Mouse (Mus musculus) forebrain, embryonic 15.5 days (tissue): ENCODE measurements around the gene Fbxl13. TPM values are rescaled to one million over a fixed set of nuclear protein-coding genes. Genes with fewer than 3 reads are reported as not detected.
A peak's percentile ranks its signal among the peaks of the same experiment; 100 is the strongest.
"Not testable (repeated sequence)": the region's sequence is repeated elsewhere in the genome, so short reads cannot be mapped to it uniquely, and the experiment has no call there.

Source experiments
- ATAC-seq: fragments of 200-750 bp; cut with Nextera tagmentation; replicated peaks from 2 replicates; pipeline ENCODE4 v1.8.0; 2017; ENCODE audit warnings: mild to moderate bottlenecking, moderate TSS enrichment, moderate library complexity
- H3K27ac ChIP-seq: fragments of 300-500 bp; sonication (generic); replicated peaks from 2 replicates; pipeline ENCODE4 v1.5.1; 2015; ENCODE audit warnings: mild to moderate bottlenecking, inconsistent platforms
- H3K27me3 ChIP-seq: fragments of 300-500 bp; sonication (generic); 2 replicates; pipeline ENCODE4 v1.6.1; 2015; ENCODE audit warnings: inconsistent platforms
- H3K36me3 ChIP-seq: fragments of 300-500 bp; sonication (generic); 2 replicates; pipeline ENCODE4 v1.6.1; 2015; ENCODE audit warnings: mild to moderate bottlenecking, inconsistent platforms
- H3K4me1 ChIP-seq: fragments of 300-500 bp; sonication (generic); 2 replicates; pipeline ENCODE4 v1.6.1; 2015; ENCODE audit warnings: inconsistent platforms
- H3K4me2 ChIP-seq: fragments of 300-500 bp; sonication (generic); replicated peaks from 2 replicates; pipeline ENCODE4 v1.6.1; 2015; ENCODE audit warnings: mild to moderate bottlenecking, inconsistent platforms
- H3K4me3 ChIP-seq: fragments of 300-500 bp; sonication (generic); 2 replicates; pipeline ENCODE4 v1.5.1; 2015; ENCODE audit warnings: mild to moderate bottlenecking, inconsistent platforms
- H3K9ac ChIP-seq: fragments of 300-500 bp; sonication (generic); replicated peaks from 2 replicates; pipeline ENCODE4 v1.6.1; 2015; ENCODE audit warnings: mild to moderate bottlenecking, inconsistent platforms
- H3K9me3 ChIP-seq: fragments of 300-500 bp; sonication (generic); 2 replicates; pipeline ENCODE4 v1.6.1; 2016; ENCODE audit warnings: inconsistent platforms
- WGBS: fragments of 180-500 bp; shearing (Covaris S2); methylation state at CpG from one replicate; pipeline ENCODE4 v1.1.7; 2015; ENCODE audit warnings: mixed read lengths; 5-methylcytosine and 5-hydroxymethylcytosine counted together
- polyA plus RNA-seq: library from polyadenylated mRNA; unstranded; fragments of >200 nt; fragmentation: Nextera tagmentation; extraction: Ambion mirVana; gene quantifications from 2 replicates; pipeline ENCODE4 v1.2.1, GENCODE M21; 2015

Gene Fbxl13
- polyA plus RNA-seq, 1 experiment from 2014 or later = 0.34 TPM

GRCm38 (mm10) chr5:21650736-21651135 lies 5.3 kb upstream of the Fbxl13 start:
- peaks cover 18% of the 10 kb centered on the region for H3K4me1 ChIP-seq
- H3K27me3 ChIP-seq = no peaks in the 10 kb centered on the region
- H3K9ac ChIP-seq = no peak overlapping the region
- no peaks in the 10 kb centered on the region for H3K9me3 ChIP-seq
- H3K27ac ChIP-seq = no peak overlapping the region
- 83% methylated on average over 2 of the region's 2 CpGs for WGBS
- no peak for ATAC-seq
- no peak overlapping the region for H3K4me3 ChIP-seq
- H3K36me3 ChIP-seq = peaks cover 61% of the 10 kb centered on the region
- no peak overlapping the region for H3K4me2 ChIP-seq

- Histone ChIP-seq H3K4me2 (peak overlapping the region; percentile 71), H3K9ac (peak overlapping the region; percentile 99), H3K9me3 (no peaks in the 10 kb centered on the region), H3K36me3 (peaks cover 30% of the 10 kb centered on the region), H3K4me1 (peaks cover 23% of the 10 kb centered on the region), H3K27me3 (no peaks in the 10 kb centered on the region), H3K27ac (peak overlapping the region; percentile 96), H3K4me3 (peak overlapping the region; percentile 98)
- no peak for ATAC-seq
- under 1% methylated on average over 25 of the region's 25 CpGs for WGBS
These were observed 678 bp upstream of the Fbxl13 start for GRCm38 (mm10) chr5:21646133-21646491.

- 11% methylated on average over 14 of the region's 14 CpGs for WGBS
- peak overlapping the region; percentile 96 for H3K27ac ChIP-seq
- no peak for ATAC-seq
These were observed 469 bp downstream of the Fbxl13 start for GRCm38 (mm10) chr5:21644891-21645438.

GRCm38 (mm10) chr5:21643606-21644005 lies 1.8 kb downstream of the Fbxl13 start:
- Histone ChIP-seq H3K27ac (no peak overlapping the region), H3K9ac (no peak overlapping the region), H3K9me3 (no peaks in the 10 kb centered on the region), H3K4me3 (no peak overlapping the region), H3K27me3 (no peaks in the 10 kb centered on the region), H3K36me3 (peaks cover 5% of the 10 kb centered on the region), H3K4me2 (no peak overlapping the region), H3K4me1 (peaks cover 23% of the 10 kb centered on the region)
- ATAC-seq = no peak
- WGBS = 27% methylated on average over 1 of the region's 1 CpGs

More at GRCm38 (mm10) chr5:21644891-21645438, 469 bp downstream of the Fbxl13 start:
- Histone ChIP-seq H3K9me3 (no peaks in the 10 kb centered on the region), H3K36me3 (peaks cover 19% of the 10 kb centered on the region), H3K4me1 (peaks cover 23% of the 10 kb centered on the region), H3K4me3 (peak overlapping the region; percentile 98), H3K9ac (peak overlapping the region; percentile 35), H3K27me3 (no peaks in the 10 kb centered on the region), H3K4me2 (peak overlapping the region; percentile 71)

GRCm38 (mm10) chr5:21640961-21641360 lies 4.5 kb downstream of the Fbxl13 start:
- no peak for ATAC-seq
- WGBS = 0% methylated on average over 1 of the region's 1 CpGs
- Histone ChIP-seq H3K27me3 (no peaks in the 10 kb centered on the region), H3K36me3 (no peaks in the 10 kb centered on the region), H3K27ac (no peak overlapping the region), H3K9ac (no peak overlapping the region), H3K4me1 (peaks cover 5% of the 10 kb centered on the region), H3K4me2 (no peak overlapping the region), H3K4me3 (no peak overlapping the region), H3K9me3 (no peaks in the 10 kb centered on the region)

GRCm38 (mm10) chr5:21625916-21626315 lies 19.5 kb downstream of the Fbxl13 start:
- Histone ChIP-seq H3K27me3 (no peaks in the 10 kb centered on the region), H3K4me3 (no peak overlapping the region), H3K4me1 (no peaks in the 10 kb centered on the region), H3K4me2 (no peak overlapping the region), H3K9me3 (no peaks in the 10 kb centered on the region), H3K36me3 (no peaks in the 10 kb centered on the region), H3K27ac (no peak overlapping the region), H3K9ac (no peak overlapping the region)
- no peak for ATAC-seq

GRCm38 (mm10) chr5:21616450-21617009 lies 28.9 kb downstream of the Fbxl13 start:
- H3K9ac ChIP-seq = no peak overlapping the region
- no peak for ATAC-seq
- H3K27ac ChIP-seq = no peak overlapping the region
- no peak overlapping the region for H3K4me3 ChIP-seq
- H3K36me3 ChIP-seq = no peaks in the 10 kb centered on the region
- no peaks in the 10 kb centered on the region for H3K9me3 ChIP-seq
- H3K4me1 ChIP-seq = no peaks in the 10 kb centered on the region
- H3K4me2 ChIP-seq = no peak overlapping the region
- no peaks in the 10 kb centered on the region for H3K27me3 ChIP-seq
- 78% methylated on average over 3 of the region's 3 CpGs for WGBS

- not testable (repeated sequence) for H3K36me3 ChIP-seq, H3K27ac ChIP-seq, H3K4me3 ChIP-seq, H3K9ac ChIP-seq, H3K27me3 ChIP-seq, H3K4me2 ChIP-seq, ATAC-seq, H3K4me1 ChIP-seq, H3K9me3 ChIP-seq
- 98% methylated on average over 11 of the region's 11 CpGs for WGBS
These were observed 31.1 kb downstream of the Fbxl13 start for GRCm38 (mm10) chr5:21614299-21614698.

GRCm38 (mm10) chr5:21610996-21611395 lies 34.4 kb downstream of the Fbxl13 start:
- H3K36me3 ChIP-seq = no peaks in the 10 kb centered on the region
- no peak overlapping the region for H3K9ac ChIP-seq
- H3K4me1 ChIP-seq = peaks cover 4% of the 10 kb centered on the region; the same call in 1 of the 2 replicates
- no peak overlapping the region for H3K27ac ChIP-seq
- no peak overlapping the region for H3K4me3 ChIP-seq
- H3K9me3 ChIP-seq = no peaks in the 10 kb centered on the region
- WGBS = 79% methylated on average over 3 of the region's 3 CpGs
- ATAC-seq = no peak
- H3K27me3 ChIP-seq = no peaks in the 10 kb centered on the region
- no peak overlapping the region for H3K4me2 ChIP-seq

GRCm38 (mm10) chr5:21608311-21609304 lies 36.8 kb downstream of the Fbxl13 start:
- no peak overlapping the region for H3K9ac ChIP-seq
- no peak overlapping the region for H3K4me2 ChIP-seq
- H3K4me3 ChIP-seq = no peak overlapping the region
- H3K36me3 ChIP-seq = no peaks in the 10 kb centered on the region
- peaks cover 4% of the 10 kb centered on the region; the same call in 1 of the 2 replicates for H3K4me1 ChIP-seq
- ATAC-seq = peak; percentile 88
- 63% methylated on average over 12 of the region's 12 CpGs for WGBS
- no peaks in the 10 kb centered on the region for H3K9me3 ChIP-seq
- H3K27ac ChIP-seq = peak overlapping the region; percentile 85
- H3K27me3 ChIP-seq = no peaks in the 10 kb centered on the region

GRCm38 (mm10) chr5:21605936-21606335 lies 39.5 kb downstream of the Fbxl13 start:
- no peak overlapping the region for H3K4me2 ChIP-seq
- ATAC-seq = no peak
- WGBS = 80% methylated on average over 6 of the region's 6 CpGs
- H3K4me1 ChIP-seq = peaks cover 4% of the 10 kb centered on the region; the same call in 1 of the 2 replicates
- H3K27me3 ChIP-seq = no peaks in the 10 kb centered on the region
- no peaks in the 10 kb centered on the region for H3K36me3 ChIP-seq
- no peak overlapping the region for H3K9ac ChIP-seq
- H3K9me3 ChIP-seq = no peaks in the 10 kb centered on the region
- H3K4me3 ChIP-seq = no peak overlapping the region
- H3K27ac ChIP-seq = no peak overlapping the region

GRCm38 (mm10) chr5:21599961-21600360 lies 45.5 kb downstream of the Fbxl13 start:
- Histone ChIP-seq H3K36me3 (no peaks in the 10 kb centered on the region), H3K9me3 (no peaks in the 10 kb centered on the region), H3K4me3 (no peak overlapping the region), H3K9ac (no peak overlapping the region), H3K4me2 (no peak overlapping the region), H3K4me1 (no peaks in the 10 kb centered on the region), H3K27me3 (no peaks in the 10 kb centered on the region), H3K27ac (no peak overlapping the region)
- ATAC-seq = no peak
- WGBS = 97% methylated on average over 4 of the region's 4 CpGs
